Mouse (Mus musculus) heart, embryonic 16.5 days (tissue): ENCODE data around the gene Olfr307. TPM values are rescaled to one million over a fixed set of nuclear protein-coding genes. Genes with fewer than 3 reads are reported as not detected.

Experiments
- ATAC-seq: fragments of 200-750 bp; cut with Nextera tagmentation; replicated peaks from 2 replicates; pipeline ENCODE4 v1.8.0; 2017; ENCODE audit warnings: moderate number of reproducible peaks; ENCODE audit not compliant: insufficient read depth, low FRiP score; ENCODE audit errors: extremely low read depth
- H3K27ac ChIP-seq: fragments of 300-500 bp; sonication (generic); 2 replicates; pipeline ENCODE4 v1.5.1; 2014; ENCODE audit warnings: mild to moderate bottlenecking, low read length, control low read depth, moderate library complexity
- H3K27me3 ChIP-seq: fragments of 300-500 bp; sonication (generic); 2 replicates; pipeline ENCODE4 v1.6.1; 2014; ENCODE audit warnings: low read length, mixed read lengths; ENCODE audit not compliant: control insufficient read depth, insufficient read depth
- H3K36me3 ChIP-seq: fragments of 300-500 bp; sonication (generic); 2 replicates; pipeline ENCODE4 v1.6.1; 2014; ENCODE audit not compliant: control insufficient read depth, insufficient read depth
- H3K4me1 ChIP-seq: fragments of 300-500 bp; sonication (generic); 2 replicates; pipeline ENCODE4 v1.6.1; 2014; ENCODE audit warnings: low read length, mixed read lengths; ENCODE audit not compliant: control insufficient read depth, insufficient read depth
- H3K4me2 ChIP-seq: fragments of 300-500 bp; sonication (generic); 2 replicates; pipeline ENCODE4 v1.6.1; 2014; ENCODE audit warnings: low read depth, mild to moderate bottlenecking, control low read depth, low read length
- H3K4me3 ChIP-seq: fragments of 300-500 bp; sonication (generic); 2 replicates; pipeline ENCODE4 v1.5.1; 2014; ENCODE audit warnings: mild to moderate bottlenecking, control low read depth, low read length
- H3K9ac ChIP-seq: fragments of 300-500 bp; sonication (generic); 2 replicates; pipeline ENCODE4 v1.6.1; 2014; ENCODE audit warnings: low read length, control low read depth
- H3K9me3 ChIP-seq: fragments of 300-500 bp; sonication (generic); replicated peaks from 2 replicates; pipeline ENCODE4 v1.6.1; 2016; ENCODE audit warnings: low read length; ENCODE audit not compliant: control insufficient read depth
- WGBS: fragments of 180-500 bp; shearing (Covaris S2); extraction: QIAGEN DNeasy Blood & Tissue Kit; methylation state at CpG from one replicate; pipeline ENCODE4 v1.1.7; 2014; 5-methylcytosine and 5-hydroxymethylcytosine counted together
- microRNA-seq: library from miRNA; unstranded; fragments of <30 nt; microRNA quantifications from one replicate; pipeline ENCODE4, GENCODE M21; 2017
- polyA plus RNA-seq: library from polyadenylated mRNA; unstranded; fragments of >200 nt; fragmentation: Nextera tagmentation; extraction: Ambion mirVana; gene quantifications from 2 replicates; pipeline ENCODE4 v1.2.1, GENCODE M21; 2015

Gene Olfr307
- polyA plus RNA-seq, 1 experiment from 2014 or later, result not detected

DNA sequence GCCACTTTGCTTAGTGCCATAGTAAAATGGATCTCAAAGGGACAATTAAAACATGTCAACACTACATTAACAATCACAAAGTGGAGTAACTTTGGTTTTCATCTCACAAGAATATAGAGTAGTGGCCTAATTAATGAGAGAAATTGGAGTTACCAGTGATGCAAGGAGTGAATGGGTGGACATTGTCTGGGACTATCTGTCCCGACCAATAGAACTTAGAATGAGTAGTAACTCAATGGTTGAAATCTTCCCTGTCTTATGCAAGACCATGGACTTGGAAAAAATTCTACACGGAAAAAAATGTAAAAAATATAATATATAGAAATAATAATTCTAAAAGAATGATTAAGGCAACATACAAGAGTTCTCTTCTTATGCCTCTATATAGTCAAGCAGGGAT, 23.8 kb downstream of the Olfr307 start, which contains the start of gene Olfr309:
Gene Olfr309, minus strand, starts transcription at position 101 of the 400 bp plus-strand sequence.
- no peaks in the 10 kb centered on the region for H3K36me3 ChIP-seq
- WGBS, result 60% methylated on average over 2 of the region's 2 CpGs
- no peak within 1 kb of the TSS for H3K4me2 ChIP-seq
- no peaks in the 10 kb centered on the region for H3K4me1 ChIP-seq
- ATAC-seq, result no peak
- H3K27ac ChIP-seq, result no peak within 1 kb of the TSS
- no peaks in the 10 kb centered on the region for H3K27me3 ChIP-seq
- no peak within 1 kb of the TSS for H3K9ac ChIP-seq
- H3K4me3 ChIP-seq, result no peak within 1 kb of the TSS
- no peaks in the 10 kb centered on the region for H3K9me3 ChIP-seq

Small RNAs within 50 kb of the gene (microRNA-seq; reads per million reads assigned to microRNA genes)
- gene Gm23192, result not detected

Other genes starting within 250 kb of the Olfr307 start
- gene Vmn2r75, start 165.8 kb downstream of the Olfr307 start, polyA plus RNA-seq, result not detected in 2 replicates
- not detected in 2 replicates for gene Vmn2r76, start 91.3 kb downstream of the Olfr307 start, polyA plus RNA-seq
- gene Olfr310, start 60.4 kb downstream of the Olfr307 start, polyA plus RNA-seq, result not detected in 2 replicates
- gene Olfr309, start 23.9 kb downstream of the Olfr307 start, polyA plus RNA-seq, result not detected in 2 replicates
- gene Olfr308, start 12.0 kb downstream of the Olfr307 start, polyA plus RNA-seq, result not detected in 2 replicates
- gene Olfr305, start 29.3 kb upstream of the Olfr307 start, polyA plus RNA-seq, result not detected in 2 replicates
- not detected in 2 replicates for gene Olfr304, start 49.1 kb upstream of the Olfr307 start, polyA plus RNA-seq
- gene Olfr303, start 60.2 kb upstream of the Olfr307 start, polyA plus RNA-seq, result not detected in 2 replicates
- not detected in 2 replicates for gene Olfr301, start 66.3 kb upstream of the Olfr307 start, polyA plus RNA-seq
- not detected in 2 replicates for gene Olfr299, start 122.3 kb upstream of the Olfr307 start, polyA plus RNA-seq
- gene Olfr298, start 154.9 kb upstream of the Olfr307 start, polyA plus RNA-seq, result not detected in 2 replicates
- gene Olfr297, start 182.4 kb upstream of the Olfr307 start, polyA plus RNA-seq, result not detected in 2 replicates
- gene Olfr295, start 246.3 kb upstream of the Olfr307 start, polyA plus RNA-seq, result not detected in 2 replicates